10 mouse cellular contexts compared by ENCODE assay signal in genomic region chr11:113709731-113710256, GRCm38 (mm10). TPM values are rescaled to one million over a fixed set of nuclear protein-coding genes. Genes with fewer than 3 reads are reported as not detected.
DNase-seq lines count a peak whose midpoint lies in the region; ATAC-seq and TF ChIP-seq lines count a peak whose summit lies in the region.
"Had no signal": no experiment of that assay in that cellular context is flagged by ENCODE, and none has a peak within 500 bp of the region (broad histone marks: within the 10 kb centered on the region; RNA-seq: fewer than 3 reads in every experiment).

Cpsf4l (minus strand) TSS chr11:113710017.

- no peak for TF ChIP-seq CTCF in intestine, postnatal 0 days (IDR thresholded peaks at IDR 0.05; ENCODE audit: low read depth)

- peaks cover 3% of the 10 kb centered on the region; the same call in 1 of the 2 replicates for H3K36me3 ChIP-seq in heart, embryonic 16.5 days (ENCODE audit: control insufficient read depth, insufficient read depth)
- no peaks in the 10 kb centered on the region; the same call in 1 of the 2 replicates for H3K36me3 ChIP-seq in intestine, postnatal 0 days (ENCODE audit: control insufficient read depth, insufficient read depth)

- 0 out of 2 replicates have a peak, but pooled peaks cover 3% of the 10 kb centered on the region for H3K9me3 ChIP-seq in heart, embryonic 16.5 days (replicated peaks; ENCODE audit: control insufficient read depth, low read length)
- H3K9me3 ChIP-seq in intestine, postnatal 0 days (ENCODE audit: control insufficient read depth), result no peaks in the 10 kb centered on the region

- H3K4me2 ChIP-seq in heart, embryonic 16.5 days (ENCODE audit: low read depth, low read length), result peak within 1 kb of the TSS; percentile 19; the same call in 1 of the 2 replicates
- no peak within 1 kb of the TSS for H3K4me2 ChIP-seq in intestine, postnatal 0 days (replicated peaks; ENCODE audit: low read depth)

- ATAC-seq in heart, embryonic 16.5 days (replicated peaks; ENCODE audit: extremely low read depth, insufficient read depth, low FRiP score), result peak; percentile 79
- no peak for ATAC-seq in intestine, postnatal 0 days
- no peak for ATAC-seq in CD4-positive, CD25-positive, alpha-beta regulatory T cell, adult 4 months

- whole genome bisulfite sequencing in heart, embryonic 16.5 days, result 20% methylated on average over 11 of the region's 11 CpGs
- WGBS in intestine, postnatal 0 days, result 35% methylated on average over 11 of the region's 11 CpGs

- no peaks in the 10 kb centered on the region for H3K27me3 ChIP-seq in heart, embryonic 16.5 days (ENCODE audit: control insufficient read depth, insufficient read depth, low read length)
- H3K27me3 ChIP-seq in intestine, postnatal 0 days (replicated peaks; ENCODE audit: control insufficient read depth, insufficient read depth, low read length), result no peaks in the 10 kb centered on the region

- H3K4me3 ChIP-seq in heart, embryonic 16.5 days (ENCODE audit: low read length), result peak within 1 kb of the TSS; percentile 11; the same call in 1 of the 2 replicates
- no peak within 1 kb of the TSS for H3K4me3 ChIP-seq in intestine, postnatal 0 days (ENCODE audit: low read depth, low read length)

- H3K27ac ChIP-seq in heart, embryonic 16.5 days (ENCODE audit: low read length), result peak within 1 kb of the TSS; percentile 26
- H3K27ac ChIP-seq in intestine, postnatal 0 days (ENCODE audit: low read depth, low read length), result no peak within 1 kb of the TSS; the same call in 1 of the 2 replicates
- H3K27ac ChIP-seq: liver, embryonic 14.5 days had no signal

- H3K9ac ChIP-seq in heart, embryonic 16.5 days (ENCODE audit: low read length), result peak within 1 kb of the TSS; percentile 11; the same call in 1 of the 2 replicates
- H3K9ac ChIP-seq in intestine, postnatal 0 days (ENCODE audit: low read depth, low read length), result 0 out of 2 replicates have a peak within 1 kb of the TSS, but pooled peaks have one; percentile 17
- H3K9ac ChIP-seq: liver, embryonic 14.5 days had no signal

- peaks cover 3% of the 10 kb centered on the region; the same call in 1 of the 2 replicates for H3K4me1 ChIP-seq in heart, embryonic 16.5 days (ENCODE audit: control insufficient read depth, insufficient read depth, low read length)
- 0 out of 2 replicates have a peak, but pooled peaks cover 2% of the 10 kb centered on the region for H3K4me1 ChIP-seq in intestine, postnatal 0 days (replicated peaks; ENCODE audit: control insufficient read depth, insufficient read depth, low read length)

- no peak for DNase-seq in heart, adult 9 months (ENCODE audit: low spot score in 2 of 2)
- DNase-seq in embryo, embryonic 11.5 days (ENCODE audit: low read depth, low spot score), result peak; percentile 35
- DNase-seq in retina, embryonic 14.5 days (ENCODE audit: low spot score), result peak; percentile 77
- DNase-seq in cerebellum, postnatal 14 days, result no peak
- no peak for DNase-seq in gastrocnemius, postnatal 10 days

RNA-seq across cellular contexts. Expression of gene Cpsf4l, which starts in this region (rescaled TPM):
- 4.6 and 13.3 TPM in 2 replicates for polyA plus RNA-seq in heart, embryonic 16.5 days (2015; fragmentation: Nextera tagmentation; extraction: Ambion mirVana)
- not detected in 2 replicates for polyA plus RNA-seq in intestine, postnatal 0 days (2015; fragmentation: Nextera tagmentation; extraction: Ambion mirVana)
- not detected for total RNA-seq in gastrocnemius, postnatal 10 days (2021)
- 1 to 10 TPM in 1 of 2 experiments, not detected in 1; 1.0 TPM for polyA plus RNA-seq in CD4-positive, CD25-positive, alpha-beta regulatory T cell, adult 4 months (2017; shearing (Covaris generic))
- total RNA-seq: MEL had no signal

Comparison
In these comparisons a context has a peak if more than half of its experiments do, and no peak if none do; other contexts are left out.
1. DNase-seq: peak in embryo, embryonic 11.5 days (single experiment) and retina, embryonic 14.5 days (single experiment); none in heart, adult 9 months (0 of 2), cerebellum, postnatal 14 days (0 of 2) and gastrocnemius, postnatal 10 days (single experiment).